Mouse (Mus musculus) kidney, adult 2 months (tissue): ENCODE results near the gene Rnf43.

Experiments used
- CTCF ChIP-seq: fragments of 200-500 bp; conservative IDR thresholded peaks from 2 replicates; pipeline ENCODE4 v1.5.1; 2011; ENCODE audit warnings: low read depth, mild to moderate bottlenecking, control low read depth, low read length, moderate library complexity, mixed read lengths; ENCODE audit not compliant: insufficient read depth, insufficient read length
- POLR2A ChIP-seq: fragments of 200-500 bp; IDR thresholded peaks from one replicate; pipeline ENCODE4 v1.6.1; 2011; ENCODE audit warnings: low read depth, low read length, control low read depth

GRCm38 (mm10) chr11:87615952-87616351, 46.6 kb upstream of the Rnf43 start:
- TF ChIP-seq POLR2A (no peak), CTCF (no peak)
